Mouse (Mus musculus) gastrocnemius, adult 18-20 months (tissue): Measurements from ENCODE around the gene Ece2. TPM values are rescaled to one million over a fixed set of nuclear protein-coding genes. Genes with fewer than 3 reads are reported as not detected.

ENCODE experiments used
- DNase-seq: peaks from one replicate; pipeline ENCODE4 v3.0.0; 2021; ENCODE audit warnings: low spot score
- microRNA-seq: library from miRNA; unstranded; fragments of <30 nt; microRNA quantifications from one replicate; pipeline ENCODE4 v1.2.0, GENCODE M21; 2021
- total RNA-seq, 2 experiments: library from RNA; stranded (reverse); gene quantifications; 2 replicates each; pipeline ENCODE4 v1.2.3; 2021

Gene Ece2
- total RNA-seq, 2 experiments from 2014 or later, result 0.41 TPM; not detected in 1

GRCm38 (mm10) chr16:20690774-20691173 lies 61.1 kb downstream of the Ece2 start:
- DNase-seq, result no peak

GRCm38 (mm10) chr16:20691617-20692016 lies 62.0 kb downstream of the Ece2 start:
- DNase-seq, result no peak

GRCm38 (mm10) chr16:20692241-20692965 lies 62.8 kb downstream of the Ece2 start:
- DNase-seq, result no peak

GRCm38 (mm10) chr16:20693111-20693701 lies 63.6 kb downstream of the Ece2 start, which contains the start of gene Fam131a:
TSS of gene Fam131a (plus strand) at chr16:20693241.
- peak; percentile 89 for DNase-seq

DNA sequence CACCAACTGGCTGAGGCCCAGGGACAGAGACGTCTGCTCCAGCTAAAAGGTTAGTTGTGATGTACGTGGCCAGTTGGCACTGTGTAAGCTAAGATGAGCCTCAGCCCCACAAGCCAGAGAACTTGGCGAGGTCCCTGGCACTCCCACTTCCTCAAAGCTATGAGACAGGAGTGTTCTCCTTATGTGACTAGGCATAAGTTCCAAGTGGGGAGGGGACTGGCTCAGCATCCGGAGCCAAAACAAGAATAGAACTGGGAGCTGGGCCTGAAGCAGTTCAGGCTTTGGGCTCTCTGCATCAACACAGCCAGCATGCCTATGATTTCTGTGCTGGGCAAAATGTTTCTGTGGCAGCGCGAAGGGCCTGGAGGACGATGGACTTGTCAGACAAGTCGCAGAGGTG lies 65.2 kb downstream of the Ece2 start:
- peak; percentile 83 for DNase-seq

DNA sequence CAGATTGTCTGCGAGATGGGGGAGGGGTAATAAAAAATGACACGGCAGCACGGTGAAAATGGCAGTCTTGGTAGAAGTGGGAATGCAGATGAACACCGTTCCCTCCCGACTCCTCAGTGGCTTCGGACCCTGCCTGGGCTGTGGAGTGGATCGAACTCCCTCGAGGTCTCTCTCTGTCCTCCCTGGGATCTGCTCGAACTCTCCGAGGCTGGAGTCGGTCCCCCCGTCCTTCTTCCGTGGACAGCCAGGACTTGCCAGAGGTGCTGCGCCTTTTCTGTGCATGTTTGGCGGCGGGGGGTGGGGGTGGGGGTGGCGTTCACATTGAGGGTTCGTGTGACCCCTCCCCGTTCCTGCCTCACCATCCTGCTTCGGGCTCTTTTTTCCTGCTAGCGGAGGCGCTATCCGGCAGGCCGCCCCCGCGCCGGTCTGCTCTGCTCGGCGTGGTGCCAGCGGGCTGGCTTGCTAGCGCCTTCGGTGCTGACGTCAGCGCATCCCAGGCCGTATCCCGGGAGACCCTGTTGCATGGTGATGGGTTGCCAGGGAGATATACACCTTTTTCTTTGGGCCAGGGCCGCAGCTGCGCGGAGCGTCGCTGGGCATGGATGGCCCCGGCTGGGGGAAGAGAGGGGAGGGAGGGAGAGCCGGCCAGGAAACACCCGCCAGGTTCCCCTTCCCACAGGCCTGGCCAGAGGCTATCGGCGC lies 66.1 kb downstream of the Ece2 start:
- peak; percentile 84 for DNase-seq

Small RNAs within 50 kb of the gene (microRNA-seq; reads per million reads assigned to microRNA genes)
- gene Mir1224, result not detected

Other genes starting within 250 kb of the Ece2 start
- 10 to 100 TPM; 54.0 to 56.5 TPM for gene Abcc5, start 203.4 kb upstream of the Ece2 start, total RNA-seq
- 10 to 100 TPM; 52.6 to 54.4 TPM for gene Eif2b5, start 131.0 kb upstream of the Ece2 start, total RNA-seq
- 10 to 100 TPM; 28.4 to 32.0 TPM for gene Dvl3, start 112.8 kb upstream of the Ece2 start, total RNA-seq
- 100 to 1,000 TPM; 121 to 146 TPM for gene Ap2m1, start 94.3 kb upstream of the Ece2 start, total RNA-seq
- 10 to 100 TPM; 50.3 to 69.8 TPM for gene Abcf3, start 81.3 kb upstream of the Ece2 start, total RNA-seq
- under 1 TPM in 1 of 2 experiments, not detected in 1; 0.07 TPM for gene Vwa5b2, start 40.4 kb upstream of the Ece2 start, total RNA-seq
- gene Eef1akmt4, start 18.2 kb upstream of the Ece2 start, total RNA-seq, result 1 to 10 TPM; 3.7 to 4.1 TPM
- gene Gm49333, start 18.2 kb upstream of the Ece2 start, total RNA-seq, result under 1 TPM; 0.11 to 0.17 TPM
- gene Alg3, start 18.1 kb upstream of the Ece2 start, total RNA-seq, result 10 to 100 TPM; 12.7 to 13.7 TPM
- gene Camk2n2, start 8.5 kb upstream of the Ece2 start, total RNA-seq, result 1 to 10 TPM; 1.1 to 1.2 TPM
- 100 to 1,000 TPM; 251 to 253 TPM for gene Psmd2, start 21.8 kb downstream of the Ece2 start, total RNA-seq
- gene Eif4g1, start 38.5 kb downstream of the Ece2 start, total RNA-seq, result 100 to 1,000 TPM; 426 to 438 TPM
- gene Fam131a, start 63.4 kb downstream of the Ece2 start, total RNA-seq, result 10 to 100 TPM; 47.5 to 59.9 TPM
- gene Polr2h, start 87.8 kb downstream of the Ece2 start, total RNA-seq, result 1 to 10 TPM; 7.8 to 9.5 TPM
- 1 to 10 TPM in 1 of 2 experiments, under 1 TPM in 1; 0.64 to 1.1 TPM for gene Clcn2, start 87.9 kb downstream of the Ece2 start, total RNA-seq
- gene Chrd, start 103.3 kb downstream of the Ece2 start, total RNA-seq, result 1 to 10 TPM; 2.1 to 3.1 TPM
- gene Thpo, start 104.7 kb downstream of the Ece2 start, total RNA-seq, result 10 to 100 TPM in 1 of 2 experiments, 1 to 10 TPM in 1; 6.2 to 10.4 TPM